Mouse (Mus musculus): ENCODE results near the gene Rpe.
A peak's percentile ranks its signal among the peaks of the same experiment; 100 is the strongest.
"Not testable (repeated sequence)": the region's sequence is repeated elsewhere in the genome, so short reads cannot be mapped to it uniquely, and the experiment has no call there.

Rpe gene

GRCm38 (mm10) chr1:66700693-66701575 is at the start of gene Rpe:
Gene Rpe (plus strand): TSS chr1:66700831.
- peak; percentile 94 for DNase-seq (ENCODE audit: low spot score)

DNA sequence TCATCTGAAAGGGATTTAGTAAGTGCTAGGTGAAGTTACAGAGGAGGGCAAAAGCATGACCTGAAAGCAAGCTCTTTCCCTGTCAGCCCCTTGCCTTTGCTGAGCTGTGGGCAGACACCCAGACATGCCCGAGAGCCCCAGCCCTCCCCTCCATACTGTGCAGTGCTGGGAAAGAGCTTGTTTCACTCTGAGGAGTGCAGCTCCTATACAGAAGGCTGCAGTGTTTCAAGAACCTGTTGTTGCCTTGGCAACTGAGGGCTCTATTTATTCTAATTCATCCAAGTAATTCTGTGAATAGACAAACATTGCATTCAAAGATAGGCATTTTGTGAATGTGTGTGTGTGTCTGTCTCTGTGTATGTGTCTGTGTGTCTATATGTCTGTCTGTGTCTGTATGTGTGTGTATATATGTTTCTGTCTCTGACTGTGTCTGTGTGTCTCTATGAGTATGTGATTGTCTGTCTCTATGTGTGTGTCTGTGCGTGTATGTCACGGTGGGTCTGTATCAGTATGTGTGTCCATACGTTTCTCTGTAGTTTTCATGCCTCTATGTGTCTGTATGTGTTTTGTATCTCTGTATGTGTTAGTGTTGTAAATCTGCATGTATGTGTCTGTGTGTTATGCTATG is 45.4 kb upstream of the Rpe start:
- no peak for DNase-seq (ENCODE audit: low spot score)

- no peak for DNase-seq (ENCODE audit: low spot score)
Measured at GRCm38 (mm10) chr1:66655747-66656119, 44.9 kb upstream of the Rpe start.

DNA sequence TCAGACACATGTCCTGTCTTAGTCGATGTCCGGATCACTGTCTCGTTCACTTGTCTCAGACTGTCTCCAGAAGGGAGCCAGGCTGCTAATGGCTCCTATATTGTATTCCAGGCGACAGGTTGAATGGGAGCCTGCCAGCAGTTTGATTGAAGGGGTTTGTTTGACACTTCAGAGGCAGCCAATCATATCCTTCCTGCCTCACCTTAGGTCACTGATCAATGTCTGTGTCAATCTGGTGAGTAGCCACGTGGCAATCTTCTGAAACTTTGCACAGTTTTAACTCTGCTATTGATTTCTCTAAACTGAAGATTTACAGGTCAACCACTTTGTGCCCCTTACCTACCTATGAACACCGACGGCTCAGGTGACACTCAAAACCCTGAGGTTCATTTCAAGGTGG is 29.2 kb upstream of the Rpe start:
- no peak for DNase-seq (ENCODE audit: low spot score)

- DNase-seq (ENCODE audit: low spot score): no peak
Measured at GRCm38 (mm10) chr1:66672812-66673211, 27.8 kb upstream of the Rpe start.

DNA sequence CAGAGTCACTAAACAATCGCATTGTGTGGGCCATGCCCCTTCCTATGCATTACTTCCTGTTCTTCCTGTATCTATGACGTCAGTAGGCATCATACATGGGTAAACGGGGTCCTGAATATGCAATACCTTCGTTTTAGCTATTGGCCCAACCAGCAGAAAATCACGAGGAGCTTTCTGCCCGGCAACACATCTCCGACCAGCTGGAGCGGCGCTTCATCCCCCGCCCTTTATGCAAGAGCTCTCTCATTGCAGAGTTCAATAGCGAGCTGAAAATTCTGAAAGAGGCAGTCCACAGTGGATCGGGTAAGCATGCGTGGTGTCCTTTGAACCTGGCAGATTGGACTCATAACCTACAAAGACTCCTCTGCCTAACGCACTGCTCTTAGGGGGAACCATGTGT is 22.7 kb upstream of the Rpe start:
- DNase-seq (ENCODE audit: low spot score): no peak

DNA sequence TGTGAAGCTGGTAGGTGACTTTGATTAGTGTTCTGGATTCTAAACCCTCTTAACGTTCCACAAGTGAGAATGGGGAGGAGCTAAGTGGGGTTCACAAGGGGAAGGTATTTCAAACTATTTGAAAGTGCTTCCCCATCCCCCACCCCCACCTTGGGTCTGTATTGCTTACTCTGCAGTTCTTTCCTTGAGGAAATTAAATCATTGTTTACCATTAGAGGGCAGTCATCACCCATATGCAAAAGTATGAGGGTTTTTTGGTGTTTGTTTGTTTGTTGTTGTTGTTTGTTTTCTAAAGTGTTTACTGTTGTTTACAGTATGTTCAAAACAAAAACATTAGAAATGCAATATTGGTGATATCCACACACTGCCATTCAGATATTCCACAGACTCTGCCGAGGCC is 22.0 kb upstream of the Rpe start:
- no peak for DNase-seq (ENCODE audit: low spot score)

DNA sequence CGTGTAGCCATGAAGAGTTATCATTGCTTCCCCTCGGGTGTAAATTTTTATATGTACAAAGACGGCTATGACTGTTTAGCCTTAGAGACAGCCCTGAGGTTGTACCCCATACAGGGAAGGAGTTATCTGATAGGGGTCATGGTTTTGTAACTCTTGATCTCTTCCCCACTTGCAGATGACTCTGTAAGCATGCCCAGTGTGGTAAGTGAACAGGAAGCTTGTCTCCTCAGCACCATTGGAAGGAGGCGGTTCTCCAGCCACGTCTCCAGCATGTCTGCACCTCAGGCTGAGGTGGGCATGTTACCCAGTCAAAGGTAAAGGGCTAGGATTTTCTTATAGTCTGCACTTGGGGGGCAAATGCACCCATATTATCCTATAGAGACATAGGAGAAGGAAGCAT is 17.7 kb upstream of the Rpe start:
- DNase-seq (ENCODE audit: low spot score): no peak

GRCm38 (mm10) chr1:66691772-66692171 is 8.9 kb upstream of the Rpe start:
- no peak for DNase-seq (ENCODE audit: low spot score)

DNA sequence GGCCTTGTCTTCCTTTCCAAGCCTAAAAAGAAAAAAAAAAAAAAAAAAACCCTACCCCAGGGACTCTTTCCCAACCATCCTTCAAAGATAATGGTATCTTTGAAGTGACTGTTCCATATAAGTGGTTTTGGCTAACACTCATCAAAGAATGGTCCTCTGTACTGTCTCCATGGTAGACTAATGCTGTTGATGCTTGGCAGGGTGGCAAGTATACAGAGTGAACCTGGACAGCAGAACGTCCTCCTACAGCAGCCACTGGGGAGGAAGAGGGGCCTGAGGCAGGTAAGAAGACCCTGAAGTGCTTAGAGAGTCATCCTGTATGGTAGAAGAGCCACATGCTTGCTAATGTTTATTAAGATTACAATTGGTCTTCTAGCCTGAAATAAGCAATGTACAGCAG is 8.3 kb upstream of the Rpe start:
- DNase-seq (ENCODE audit: low spot score): no peak

- DNase-seq (ENCODE audit: low spot score): no peak
Measured at GRCm38 (mm10) chr1:66692780-66693392, 7.7 kb upstream of the Rpe start.

DNA sequence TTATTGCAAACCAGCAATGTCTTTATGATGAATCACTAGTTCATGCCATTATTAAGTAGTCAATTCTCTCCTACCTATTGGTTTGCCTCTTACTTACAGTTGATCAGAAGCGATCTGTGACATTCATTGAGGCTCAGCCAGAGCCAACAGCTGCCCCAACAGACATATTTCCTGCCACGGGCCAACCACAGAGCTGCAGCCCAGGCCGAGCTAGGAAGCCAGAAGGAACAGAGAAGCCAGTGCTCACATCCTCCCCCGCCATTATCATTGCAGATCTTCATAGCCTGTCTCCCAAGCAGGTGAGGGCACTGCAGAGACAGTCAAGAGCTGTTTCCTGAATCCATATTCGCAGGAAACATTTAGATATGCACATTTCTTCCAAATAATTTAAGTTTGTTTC is 6.4 kb upstream of the Rpe start:
- no peak for DNase-seq (ENCODE audit: low spot score)

DNA sequence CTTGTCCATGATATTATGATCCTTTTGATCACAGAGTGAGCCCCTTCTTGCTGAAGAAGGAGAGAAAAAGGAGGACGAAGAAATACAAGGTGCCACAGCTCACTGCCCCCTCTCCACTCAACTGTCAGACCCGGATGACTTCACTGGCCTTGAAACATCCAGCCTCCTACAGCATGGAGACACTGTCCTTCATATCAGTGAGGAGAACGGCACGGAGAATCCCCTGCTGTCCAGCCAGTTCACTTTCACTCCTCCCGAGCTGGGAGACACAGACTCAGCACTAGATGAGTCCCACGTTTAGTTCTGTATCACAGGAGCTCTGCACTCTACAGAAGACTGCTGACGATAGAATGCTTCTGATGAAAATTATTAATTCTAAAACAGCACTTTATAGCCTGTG is 5.3 kb upstream of the Rpe start:
- DNase-seq (ENCODE audit: low spot score): no peak

DNA sequence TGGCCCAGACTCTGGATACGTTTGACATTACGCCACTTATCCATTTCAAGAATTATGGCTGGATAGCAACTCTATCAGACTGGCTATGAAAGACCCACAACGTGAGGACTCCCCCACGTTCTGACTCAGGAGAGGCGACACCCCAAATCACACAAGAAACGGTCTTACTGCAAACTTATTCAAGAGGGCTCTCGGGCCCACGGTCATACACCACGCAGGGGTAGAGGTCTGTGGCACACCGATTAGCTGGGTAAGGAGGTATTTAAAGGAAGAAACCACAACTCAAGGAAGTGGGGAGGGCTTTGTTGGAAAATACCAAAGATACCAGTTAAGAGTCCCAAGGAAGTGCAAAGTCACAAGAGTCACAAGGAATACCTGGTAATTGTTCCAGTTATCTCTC is 1.0 kb upstream of the Rpe start:
- DNase-seq (ENCODE audit: low spot score): not testable (repeated sequence)

GRCm38 (mm10) chr1:66700149-66700692 is 410 bp upstream of the Rpe start:
- DNase-seq (ENCODE audit: low spot score): no peak

- peak; percentile 12 for DNase-seq (ENCODE audit: low spot score)
Measured at GRCm38 (mm10) chr1:66701576-66701940, 927 bp downstream of the Rpe start.

- DNase-seq (ENCODE audit: low spot score): no peak
Measured at GRCm38 (mm10) chr1:66702623-66703345, 2.2 kb downstream of the Rpe start.

DNA sequence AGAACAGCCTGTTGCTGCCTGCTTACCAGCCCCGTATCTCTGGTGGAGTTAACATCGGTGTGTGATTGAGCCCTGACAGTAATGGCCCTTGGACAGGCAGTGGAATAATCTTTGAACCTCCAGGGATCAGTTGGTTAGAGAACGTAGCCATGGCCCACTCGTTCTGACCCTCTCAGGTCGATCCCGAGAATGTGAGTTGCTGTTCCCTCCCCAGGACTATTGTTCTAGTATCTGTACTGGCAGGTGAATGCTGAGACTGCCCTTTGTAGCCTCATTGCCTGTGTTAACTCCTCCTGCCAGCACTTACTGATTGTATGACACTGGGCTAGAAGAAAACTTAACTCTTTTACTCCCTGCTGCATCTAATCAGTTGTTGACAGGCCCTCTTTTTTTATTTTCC is 3.9 kb downstream of the Rpe start:
- no peak for DNase-seq (ENCODE audit: low spot score)

DNA sequence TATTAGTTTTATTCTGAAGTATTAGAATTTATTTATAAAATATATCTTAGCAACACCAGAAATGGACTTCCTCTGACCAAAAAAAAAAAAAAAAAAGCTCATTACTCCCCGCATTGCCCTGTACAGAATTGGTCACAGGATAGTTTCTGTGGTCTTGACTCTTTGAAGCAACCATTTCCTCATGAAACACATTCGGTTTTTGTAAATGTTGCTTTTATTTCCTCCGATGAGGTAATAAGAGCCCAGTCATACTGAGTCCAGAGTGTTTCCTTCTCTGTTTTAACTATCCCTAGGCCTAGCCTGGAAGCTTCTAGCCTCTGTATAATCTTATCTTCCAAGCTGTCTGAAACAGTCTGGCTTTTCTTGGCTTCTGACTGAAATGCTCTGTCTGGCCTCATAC is 12.2 kb downstream of the Rpe start:
- DNase-seq (ENCODE audit: low spot score): no peak

DNA sequence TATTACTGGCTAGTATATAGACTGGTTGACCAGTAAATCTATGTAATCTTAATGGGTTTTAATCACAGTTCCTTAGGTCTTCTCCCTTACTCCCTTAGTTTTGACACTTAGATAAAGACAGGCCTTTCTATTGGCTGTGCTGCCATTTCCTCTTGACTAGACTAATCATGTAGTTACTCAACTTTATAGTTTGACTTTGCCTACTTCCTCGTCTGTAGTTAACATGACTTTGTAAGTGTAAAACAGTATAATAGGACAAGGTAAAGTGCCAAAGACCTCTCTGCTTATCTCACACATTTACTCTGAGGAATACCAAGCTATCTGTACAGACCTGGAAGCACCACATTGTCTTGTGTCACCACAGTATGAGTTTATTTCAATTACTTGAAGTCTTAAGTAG is 29.9 kb downstream of the Rpe start:
- no peak for DNase-seq (ENCODE audit: low spot score)

GRCm38 (mm10) chr1:66768764-66769163 is 68.1 kb downstream of the Rpe start:
- no peak for DNase-seq (ENCODE audit: low spot score)

Data from lung, postnatal 25 days (tissue).